In the genomic region with DNA sequence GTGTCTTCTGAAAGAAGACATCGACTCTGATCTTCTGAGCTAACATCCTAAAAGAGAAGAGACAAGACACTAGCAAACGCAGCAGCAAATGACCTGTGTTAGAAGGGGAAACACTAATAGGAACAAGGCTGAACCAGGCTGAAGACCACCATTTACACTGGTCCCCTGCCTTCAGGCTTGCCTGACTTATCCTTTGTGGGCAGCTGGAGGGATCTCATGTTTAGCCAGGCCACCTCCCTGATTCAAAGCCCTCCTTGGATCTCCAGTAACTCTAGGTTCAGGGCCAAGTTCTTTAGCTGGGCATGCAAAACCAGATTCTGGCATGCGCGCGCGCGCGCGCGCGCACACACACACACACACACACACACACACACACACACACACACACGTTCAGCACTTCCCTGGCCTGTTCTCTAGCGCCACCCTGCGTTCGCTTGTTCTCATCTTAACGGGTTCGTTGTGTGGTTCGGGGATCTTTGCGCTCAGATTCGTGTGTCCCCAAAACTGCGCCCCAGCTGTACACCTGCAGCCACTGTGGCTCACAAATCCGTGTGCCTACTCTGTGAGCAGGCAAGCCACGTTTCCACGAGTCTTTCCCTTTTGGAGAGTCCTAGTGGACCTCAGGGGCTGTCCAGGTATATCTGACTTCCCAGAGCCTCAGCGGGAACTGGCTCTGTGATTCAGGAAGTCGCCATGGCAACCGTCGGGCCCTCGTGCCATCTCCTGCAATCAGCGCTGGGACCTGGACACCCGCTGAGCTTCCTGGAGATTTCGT, we compare ENCODE assay signal across 8 mouse cellular contexts. TPM values are rescaled to one million over a fixed set of nuclear protein-coding genes. Genes with fewer than 3 reads are reported as not detected.
DNase-seq lines count a peak whose midpoint lies in the region; ATAC-seq lines count a peak whose summit lies in the region.

No protein-coding gene starts in this region.

- ATAC-seq in intestine, embryonic 14.5 days (replicated peaks; ENCODE audit: low FRiP score, low TSS enrichment, low read depth) = peak; percentile 60
- no peak for ATAC-seq in activated CD4-positive, CD25-positive, alpha-beta regulatory T cell, adult 4 months

- H3K27me3 ChIP-seq in intestine, embryonic 14.5 days (replicated peaks; ENCODE audit: control insufficient read depth, insufficient read depth, low read length) = no peaks in the 10 kb centered on the region
- H3K27me3 ChIP-seq in megakaryocyte, embryonic 14.5 days (replicated peaks) = peaks cover 63% of the 10 kb centered on the region

- peak overlapping the region; percentile 49 for H3K4me2 ChIP-seq in intestine, embryonic 14.5 days (ENCODE audit: low read length)

- no peaks in the 10 kb centered on the region for H3K36me3 ChIP-seq in intestine, embryonic 14.5 days (ENCODE audit: control insufficient read depth, insufficient read depth, low read length)
- H3K36me3 ChIP-seq in megakaryocyte, embryonic 14.5 days (replicated peaks; ENCODE audit: low read length) = no peaks in the 10 kb centered on the region

- H3K27ac ChIP-seq in intestine, embryonic 14.5 days (ENCODE audit: low read depth) = no peak overlapping the region

- peak; percentile 82 for DNase-seq in ZHBTc4 (ENCODE audit: low read depth, low spot score)
- peak; percentile 82 to 89 for DNase-seq in cerebellum, postnatal 4 days (ENCODE audit: low spot score in 2 of 2)
- DNase-seq in gastrocnemius, adult 8-10 months (ENCODE audit: low spot score in 2 of 2) = peak; percentile 40 to 58
- DNase-seq in intestine, embryonic 14.5 days (ENCODE audit: low spot score) = peak; percentile 94
- peak; percentile 37 to 86 for DNase-seq in left cerebral cortex, adult 9 months (ENCODE audit: low spot score in 2 of 2)
- peak; percentile 90 to 93 for DNase-seq in right cerebral cortex, postnatal 10 days (ENCODE audit: low spot score in 2 of 2)

- 9% methylated on average over 32 of the region's 32 CpGs for WGBS in intestine, embryonic 14.5 days

- H3K9me3 ChIP-seq in intestine, embryonic 14.5 days (ENCODE audit: control insufficient read depth, low read length) = no peaks in the 10 kb centered on the region
- peaks cover 10% of the 10 kb centered on the region; the same call in 1 of the 2 replicates for H3K9me3 ChIP-seq in megakaryocyte, embryonic 14.5 days

- H3K4me3 ChIP-seq in intestine, embryonic 14.5 days (ENCODE audit: low read depth, low read length) = 0 out of 2 replicates have a peak overlapping the region, but pooled peaks have one; percentile 6
- peak overlapping the region; percentile 11 for H3K4me3 ChIP-seq in megakaryocyte, embryonic 14.5 days (replicated peaks)

- H3K9ac ChIP-seq in intestine, embryonic 14.5 days (ENCODE audit: low read length) = no peak overlapping the region

- H3K4me1 ChIP-seq in intestine, embryonic 14.5 days (replicated peaks; ENCODE audit: control insufficient read depth, insufficient read depth, low read length) = no peaks in the 10 kb centered on the region
- H3K4me1 ChIP-seq in megakaryocyte, embryonic 14.5 days = peaks cover 14% of the 10 kb centered on the region

RNA-seq across cellular contexts. Expression of gene Ndufa8, which starts 27.6 kb away (rescaled TPM):
- 100 to 1,000 TPM; 299 to 345 (median 329) TPM for total RNA-seq in gastrocnemius, adult 8-10 months (2022)
- 273 and 289 TPM in 2 replicates for polyA plus RNA-seq in intestine, embryonic 14.5 days (2014; fragmentation: Nextera tagmentation; extraction: Ambion mirVana)
- polyA plus RNA-seq in megakaryocyte, embryonic 14.5 days (2012; ENCODE audit: insufficient read depth, low replicate concordance) = 30.0 and 76.6 TPM in 2 replicates
- 100 to 1,000 TPM; 194 to 234 TPM for polyA plus RNA-seq in activated CD4-positive, CD25-positive, alpha-beta regulatory T cell, adult 4 months (2017; shearing (Covaris generic))

RNA-seq across cellular contexts. Expression of gene Morn5, which starts 27.7 kb away (rescaled TPM):
- not detected for total RNA-seq in gastrocnemius, adult 8-10 months (2022)
- polyA plus RNA-seq in intestine, embryonic 14.5 days (2014; fragmentation: Nextera tagmentation; extraction: Ambion mirVana) = 0.35 TPM in 1 of 2 replicates, not detected in the other
- polyA plus RNA-seq in megakaryocyte, embryonic 14.5 days (2012; ENCODE audit: insufficient read depth, low replicate concordance) = not detected in 2 replicates
- polyA plus RNA-seq in activated CD4-positive, CD25-positive, alpha-beta regulatory T cell, adult 4 months (2017; shearing (Covaris generic)) = not detected

RNA-seq across cellular contexts. Expression of gene Ttll11, which starts 41.9 kb away (rescaled TPM):
- total RNA-seq in gastrocnemius, adult 8-10 months (2022) = 1 to 10 TPM; 2.0 to 3.2 (median 2.5) TPM
- polyA plus RNA-seq in intestine, embryonic 14.5 days (2014; fragmentation: Nextera tagmentation; extraction: Ambion mirVana) = 0.51 and 0.92 TPM in 2 replicates
- polyA plus RNA-seq in megakaryocyte, embryonic 14.5 days (2012; ENCODE audit: insufficient read depth, low replicate concordance) = 47.0 and 64.8 TPM in 2 replicates
- not detected for polyA plus RNA-seq in activated CD4-positive, CD25-positive, alpha-beta regulatory T cell, adult 4 months (2017; shearing (Covaris generic))

Comparison
In these comparisons a context has a peak if more than half of its experiments do, and no peak if none do; other contexts are left out.
1. RNA of gene Ttll11, which starts 41.9 kb away (polyA plus RNA-seq): 47.0 to 64.8 TPM in megakaryocyte, embryonic 14.5 days; 0.51 to 0.92 TPM in intestine, embryonic 14.5 days and not detected in activated CD4-positive, CD25-positive, alpha-beta regulatory T cell, adult 4 months; every median in the first group is over 10 times any median in the second.
2. Peak in every context shown above with its lines, with median percentiles within 50 percentile points of each other: DNase-seq.